Mouse (Mus musculus) T-helper 1 cell (primary cell): ENCODE measurements around the gene Prdm16.

Experiments used
- in situ Hi-C: fragments of 300-600 bp; cut with MboI, MseI; formaldehyde crosslinking; loops from one replicate; pipeline ENCODE4 v1.15.1; 2025; ENCODE audit warnings: high pct_unique_total_duplicates

Prdm16 gene

DNA sequence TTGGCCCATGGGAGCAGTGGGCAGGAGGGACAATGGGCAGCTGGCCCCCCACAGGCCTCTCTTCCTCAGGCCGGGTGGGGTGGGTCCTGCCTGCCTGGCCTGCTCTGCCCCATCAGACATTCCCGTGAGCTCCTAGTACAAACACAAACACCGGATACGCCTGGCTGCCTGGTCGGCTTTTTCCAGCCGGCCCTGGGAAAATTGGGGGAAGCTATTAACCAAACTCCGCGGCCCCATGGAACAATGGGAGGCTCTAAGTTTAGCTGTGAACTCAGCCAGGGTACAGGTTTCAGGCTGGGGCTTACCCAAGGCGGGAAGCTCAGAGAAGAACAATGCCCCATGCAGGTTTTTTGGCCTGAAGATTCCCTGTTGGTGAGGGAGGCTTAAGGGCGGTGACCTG, 300.0 kb downstream of the Prdm16 start:
- in situ Hi-C loops, result no loop called here

DNA sequence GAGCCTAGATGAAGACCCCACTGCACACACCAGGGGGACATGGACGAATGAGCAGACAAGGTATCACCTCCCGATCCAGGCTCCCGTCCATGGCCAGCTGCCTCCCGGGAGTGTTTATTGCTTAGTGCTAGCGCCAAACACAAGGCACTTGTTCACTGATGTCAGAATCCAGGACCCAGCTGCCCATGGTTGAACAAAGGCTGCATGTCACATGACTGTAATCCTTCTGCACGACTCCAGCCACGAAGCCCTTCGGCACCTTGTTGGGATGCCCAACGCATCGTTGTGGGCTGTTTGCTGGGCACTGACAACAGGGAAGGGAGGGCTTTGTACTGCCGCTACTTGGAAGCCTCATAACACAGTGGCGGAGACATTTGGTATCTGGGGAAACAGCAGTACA, 300.9 kb downstream of the Prdm16 start, which contains the start of gene B230104I21Rik:
TSS of gene B230104I21Rik (plus strand) at position 367 of the 400 bp plus-strand sequence.
- in situ Hi-C loops, result no loop called here

DNA sequence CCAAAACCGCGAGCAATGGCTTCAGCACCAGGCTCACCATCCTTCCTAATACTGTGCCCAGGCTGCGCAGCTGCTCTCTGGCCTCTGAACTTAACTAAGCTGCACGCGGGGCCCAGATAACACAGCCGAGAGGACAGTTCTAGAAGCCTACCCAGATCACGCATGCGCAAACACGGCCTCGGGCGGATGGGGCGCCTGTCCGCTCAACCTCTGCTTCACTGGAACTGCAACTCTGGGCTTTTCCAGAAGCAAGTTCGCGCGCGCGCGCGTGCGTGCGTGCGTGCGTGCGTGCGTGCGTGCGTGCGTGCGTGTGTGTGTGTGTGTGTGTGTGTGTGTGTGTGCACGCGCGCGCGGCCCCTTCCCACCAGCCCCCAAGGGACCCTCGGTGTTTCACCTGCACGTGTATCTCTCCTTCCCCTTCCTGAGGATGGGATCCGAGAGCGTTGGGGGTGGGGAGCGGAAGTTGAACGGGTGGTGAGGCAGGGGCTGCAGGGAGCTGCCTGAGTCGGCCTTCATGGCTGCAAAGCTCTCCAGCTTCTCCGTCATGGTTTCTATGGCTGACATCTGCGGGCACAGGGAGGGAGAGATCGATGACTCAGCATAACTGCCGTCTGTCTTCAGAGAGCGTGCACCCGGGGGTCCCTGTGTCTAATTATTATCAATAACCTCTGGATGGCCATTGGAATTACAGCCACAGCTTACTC, 301.8 kb downstream of the Prdm16 start:
- in situ Hi-C loops, result no loop called here

DNA sequence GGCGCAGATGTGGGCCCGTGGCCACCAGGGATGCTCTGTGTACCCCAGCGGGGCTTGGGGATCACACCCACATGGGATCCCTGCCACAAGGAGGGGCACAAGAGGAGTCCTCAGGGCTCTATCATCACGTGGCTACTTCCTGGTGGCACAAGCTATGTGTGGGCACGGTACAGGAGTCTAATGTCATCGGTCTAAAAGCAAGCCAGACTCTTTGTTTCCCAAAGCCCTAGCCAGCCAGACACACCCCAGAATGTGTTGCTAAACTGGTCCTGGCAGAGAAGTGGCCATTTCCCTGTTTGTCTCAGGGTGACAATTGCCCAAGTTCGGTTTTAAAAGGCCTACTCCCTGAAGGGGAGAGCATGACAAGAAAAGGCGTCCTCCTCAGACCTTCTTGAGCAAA, 303.4 kb downstream of the Prdm16 start:
- in situ Hi-C loops, result no loop called here

DNA sequence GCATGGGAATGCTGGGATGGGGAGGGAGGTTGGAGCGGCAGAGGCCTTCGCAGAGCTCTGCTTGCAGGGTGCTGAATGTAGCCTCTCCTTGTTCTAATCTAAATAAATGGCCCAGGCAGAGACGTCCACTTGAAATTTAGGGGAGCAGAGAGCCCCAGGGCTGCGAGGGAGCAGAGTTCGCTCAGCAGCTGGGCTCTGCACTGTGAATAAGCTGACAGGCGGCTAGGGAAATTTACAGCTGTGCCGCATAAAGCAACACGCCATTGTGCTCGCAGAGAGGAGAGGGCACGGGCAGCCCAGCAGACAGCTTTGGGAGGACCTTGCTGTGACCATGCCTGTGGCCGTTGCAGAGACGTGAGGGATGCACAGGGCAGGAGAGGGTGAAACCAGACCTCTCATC, 305.4 kb downstream of the Prdm16 start:
- in situ Hi-C loops, result no loop called here

DNA sequence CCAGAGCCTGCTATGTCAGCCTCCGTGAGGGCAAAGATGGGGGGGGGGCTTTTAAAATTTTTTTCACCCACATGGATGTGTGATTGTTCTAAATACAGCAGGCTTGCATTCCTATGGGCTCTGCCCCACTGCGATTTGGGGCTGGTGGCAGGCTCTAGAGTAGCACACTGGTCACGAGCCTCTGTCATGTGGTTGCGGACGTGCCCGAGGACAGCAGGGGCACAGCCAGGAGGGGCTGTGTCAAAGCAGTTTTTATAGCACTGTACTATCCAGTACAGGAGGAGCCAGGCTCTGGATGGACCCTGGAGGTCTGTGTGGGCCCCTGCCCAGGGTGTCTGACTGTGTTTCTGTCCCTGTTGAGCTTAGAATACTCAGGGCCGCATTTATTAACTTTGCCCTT, 306.7 kb downstream of the Prdm16 start:
- in situ Hi-C loops, result no loop called here

DNA sequence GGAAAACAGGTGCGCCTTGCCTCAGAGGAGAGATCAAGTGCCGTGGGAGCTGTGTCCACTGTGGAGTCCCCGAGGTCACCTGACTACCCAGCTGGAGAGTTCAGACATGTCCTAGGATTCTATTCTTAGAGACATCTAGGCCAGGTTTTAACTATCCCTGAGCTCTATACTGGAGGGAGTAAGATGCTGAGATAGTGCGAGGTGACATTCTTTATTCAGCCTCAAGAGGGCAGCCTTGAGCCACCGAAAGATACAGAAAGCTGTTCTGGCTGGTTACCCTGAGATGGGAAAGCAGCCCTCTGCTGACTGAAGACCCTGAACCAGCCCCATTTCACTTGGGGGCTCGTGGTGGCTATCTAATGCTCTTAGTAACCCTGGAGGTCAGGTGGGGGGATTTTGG, 307.8 kb downstream of the Prdm16 start:
- in situ Hi-C loops, result no loop called here

DNA sequence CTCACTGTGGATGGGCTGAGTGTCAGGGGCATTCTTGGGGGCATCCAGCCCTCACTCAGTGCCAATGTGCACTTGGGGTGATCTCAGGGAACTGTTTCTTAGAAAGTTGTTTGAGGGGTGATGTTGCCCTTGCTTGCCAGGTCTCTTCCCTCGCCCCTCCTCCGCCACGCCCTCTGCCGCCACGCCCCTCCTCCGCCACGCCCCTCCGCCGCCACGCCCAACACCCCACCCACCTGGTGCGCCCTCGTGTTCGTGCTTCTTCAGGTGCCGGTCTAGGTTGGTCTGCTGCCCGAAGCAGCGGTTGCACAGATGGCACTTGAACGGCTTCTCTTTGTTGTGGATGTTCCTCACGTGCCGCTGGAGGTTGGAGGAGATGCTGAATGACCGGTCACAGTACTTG, 308.2 kb downstream of the Prdm16 start:
- in situ Hi-C loops, result no loop called here

DNA sequence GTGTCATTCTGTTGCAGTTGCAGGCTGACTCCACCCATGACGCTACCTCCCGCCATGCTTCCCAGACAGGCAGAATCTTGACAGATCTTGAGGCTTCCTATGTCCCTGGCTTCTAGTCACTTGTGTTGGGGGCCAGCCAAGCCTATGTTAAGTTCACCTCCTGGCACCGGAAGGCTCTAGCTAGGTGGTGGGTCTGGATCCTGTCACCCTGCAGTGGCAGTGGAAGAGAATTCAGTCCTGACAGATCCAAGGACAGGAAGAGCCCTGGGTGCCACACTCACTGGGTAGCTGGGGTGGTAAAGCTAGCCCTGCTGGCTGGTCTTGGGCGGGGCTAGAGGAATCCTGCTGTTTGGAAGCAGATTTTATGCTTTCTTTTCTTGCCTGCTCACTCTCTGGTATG, 311.3 kb downstream of the Prdm16 start:
- in situ Hi-C loops, result no loop called here

DNA sequence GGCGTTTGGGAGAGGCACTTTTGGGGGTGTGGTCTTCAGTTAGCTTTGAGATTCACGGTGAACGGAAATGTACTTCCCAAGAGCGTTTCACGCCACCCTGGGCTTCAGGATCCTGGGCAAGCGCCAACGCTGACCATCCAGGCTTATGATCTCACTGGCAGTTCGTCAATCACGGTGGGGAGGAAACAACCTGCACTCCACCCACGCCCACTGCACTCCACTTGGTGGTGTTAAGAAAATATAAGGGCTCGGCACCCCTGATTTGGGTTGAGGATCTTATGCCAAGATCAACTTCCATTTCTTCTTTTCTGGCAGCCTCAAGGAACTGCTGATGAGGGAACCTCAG, 323.1 kb downstream of the Prdm16 start:
- in situ Hi-C loops, result no loop called here

DNA sequence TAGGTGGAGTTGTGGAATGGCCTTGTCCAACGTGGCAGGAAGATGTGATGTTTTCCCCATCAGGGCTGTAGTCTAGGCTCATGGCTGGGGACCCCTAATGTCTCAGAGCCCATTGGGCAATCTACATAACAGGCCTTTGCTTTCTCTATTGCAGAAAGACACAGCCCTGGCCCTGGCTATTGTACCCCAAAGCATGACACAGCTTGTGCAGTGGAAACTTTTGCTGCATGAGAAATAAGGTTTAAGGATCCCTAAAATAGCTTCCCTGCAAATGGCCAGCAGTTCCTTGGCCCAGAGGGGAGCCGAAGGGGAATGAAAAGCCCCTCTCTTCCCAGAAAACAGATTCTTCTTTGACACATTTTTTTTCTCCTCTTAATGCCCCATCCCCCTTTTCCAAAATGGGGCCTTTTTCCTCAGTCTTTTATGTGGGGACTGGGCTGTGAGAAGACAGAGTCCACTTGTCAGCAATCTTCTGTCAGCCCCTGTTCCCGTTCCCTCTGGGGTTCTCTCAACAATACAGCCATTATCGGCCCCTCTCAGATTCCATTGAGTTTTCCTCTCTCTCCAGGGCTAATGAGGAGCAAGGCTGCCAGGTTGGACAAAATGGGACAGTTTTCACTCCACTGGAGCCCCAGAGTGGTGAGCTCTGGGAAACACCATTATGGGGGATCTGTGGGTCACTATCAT, 323.6 kb downstream of the Prdm16 start:
- in situ Hi-C loops, result no loop called here

DNA sequence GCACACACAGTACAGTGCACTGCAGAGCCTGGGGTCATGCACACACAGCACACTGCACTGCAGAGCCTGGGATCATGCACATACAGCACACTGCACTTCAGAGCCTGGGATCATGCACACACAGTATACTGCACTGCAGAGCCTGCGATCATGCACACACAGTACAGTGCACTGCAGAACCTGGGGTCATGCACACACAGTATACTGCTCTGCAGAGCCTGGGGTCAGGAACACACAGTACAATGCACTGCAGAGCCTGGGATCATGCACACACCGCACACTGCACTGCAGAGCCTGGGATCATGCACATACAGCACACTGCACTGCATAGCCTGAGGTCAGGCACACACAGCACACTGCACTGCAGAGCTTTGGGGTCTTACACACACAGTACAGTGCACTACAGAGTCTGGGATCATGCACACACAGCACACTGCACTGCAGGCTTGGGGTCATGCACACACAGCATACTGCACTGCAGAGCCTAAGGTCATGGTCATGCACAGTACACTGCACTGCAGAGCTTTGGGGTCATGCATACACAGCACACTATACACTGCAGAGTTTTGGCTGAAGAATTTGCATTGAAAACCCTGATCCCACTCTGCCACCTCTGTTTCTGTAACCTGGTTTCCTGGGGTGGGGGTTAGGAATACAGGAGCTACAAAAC, 324.4 kb downstream of the Prdm16 start:
- in situ Hi-C loops, result no loop called here

DNA sequence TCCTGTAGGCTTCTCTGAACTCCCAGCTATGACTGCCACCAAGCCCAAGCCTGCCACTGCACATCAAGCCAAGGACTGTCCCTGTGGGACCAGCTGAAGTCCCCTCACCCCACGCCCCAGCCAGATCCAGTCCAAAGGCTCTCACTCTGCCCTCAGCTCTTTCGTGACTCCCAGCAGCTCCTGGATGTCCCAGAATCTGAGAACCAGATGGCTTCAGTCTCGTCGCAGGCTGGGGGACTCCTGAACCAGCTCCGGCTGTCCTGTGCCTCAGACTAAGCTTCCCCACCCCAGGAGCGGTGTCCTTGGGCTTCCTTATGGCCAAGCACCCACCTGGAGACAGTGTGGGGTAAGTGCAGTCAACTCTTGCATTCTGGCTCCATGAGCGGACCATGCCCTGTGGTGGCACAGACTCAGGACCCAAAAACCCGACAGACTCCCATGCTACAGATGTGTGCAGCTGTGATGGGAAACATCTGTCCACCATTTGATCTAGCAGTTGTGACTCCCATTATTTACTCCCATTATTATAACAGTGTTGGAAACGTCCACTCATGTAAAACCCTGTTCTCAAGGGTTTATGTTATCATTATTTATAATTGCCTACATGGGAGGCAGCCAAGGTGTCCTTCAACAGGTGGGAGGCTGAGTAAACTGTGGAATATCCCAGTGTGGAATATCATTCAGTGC, 326.0 kb downstream of the Prdm16 start:
- in situ Hi-C loops, result no loop called here

DNA sequence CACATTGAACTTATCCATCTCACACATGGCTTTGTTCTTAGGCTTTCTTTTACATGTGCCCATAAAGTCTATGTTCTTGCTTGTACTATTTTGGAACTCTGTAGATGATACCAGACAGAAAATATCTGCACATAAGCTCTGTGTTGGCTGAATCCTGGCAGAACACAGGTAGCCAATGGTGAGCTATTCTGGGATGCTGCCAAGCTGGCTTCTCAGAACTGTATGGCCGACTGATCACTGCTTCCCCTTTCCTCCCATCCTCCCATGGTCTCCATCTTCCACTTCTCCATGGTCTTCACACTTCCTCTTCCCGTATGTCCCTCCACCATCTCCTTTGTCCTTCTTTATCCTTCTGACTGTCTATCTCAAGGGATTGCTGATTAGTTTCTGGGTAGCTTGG, 327.5 kb downstream of the Prdm16 start:
- in situ Hi-C loops, result no loop called here

DNA sequence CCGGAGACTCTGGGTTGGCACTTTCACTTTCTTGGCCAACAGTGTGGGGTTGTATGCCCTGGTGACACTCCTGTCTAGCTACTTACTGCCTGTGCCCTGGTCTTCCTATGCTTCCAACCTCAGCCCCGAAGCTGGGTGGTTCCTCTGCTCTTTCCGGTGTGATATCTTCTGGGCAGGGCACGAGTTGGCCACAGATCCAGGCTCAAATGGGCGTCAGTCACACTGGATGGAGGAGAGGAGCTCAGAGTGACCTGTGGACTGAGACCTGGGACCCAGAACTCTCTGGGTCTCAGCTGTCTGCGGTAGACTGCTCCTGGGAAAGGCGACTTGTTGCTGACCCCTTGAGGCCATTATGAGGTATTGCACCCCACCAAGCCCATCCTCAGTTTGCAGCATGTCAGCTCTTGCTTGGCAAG, 335.2 kb downstream of the Prdm16 start, which contains the start of gene Arhgef16:
TSS of gene Arhgef16 (minus strand) at position 211 of the 416 bp plus-strand sequence.
- in situ Hi-C loops, result no loop called here

DNA sequence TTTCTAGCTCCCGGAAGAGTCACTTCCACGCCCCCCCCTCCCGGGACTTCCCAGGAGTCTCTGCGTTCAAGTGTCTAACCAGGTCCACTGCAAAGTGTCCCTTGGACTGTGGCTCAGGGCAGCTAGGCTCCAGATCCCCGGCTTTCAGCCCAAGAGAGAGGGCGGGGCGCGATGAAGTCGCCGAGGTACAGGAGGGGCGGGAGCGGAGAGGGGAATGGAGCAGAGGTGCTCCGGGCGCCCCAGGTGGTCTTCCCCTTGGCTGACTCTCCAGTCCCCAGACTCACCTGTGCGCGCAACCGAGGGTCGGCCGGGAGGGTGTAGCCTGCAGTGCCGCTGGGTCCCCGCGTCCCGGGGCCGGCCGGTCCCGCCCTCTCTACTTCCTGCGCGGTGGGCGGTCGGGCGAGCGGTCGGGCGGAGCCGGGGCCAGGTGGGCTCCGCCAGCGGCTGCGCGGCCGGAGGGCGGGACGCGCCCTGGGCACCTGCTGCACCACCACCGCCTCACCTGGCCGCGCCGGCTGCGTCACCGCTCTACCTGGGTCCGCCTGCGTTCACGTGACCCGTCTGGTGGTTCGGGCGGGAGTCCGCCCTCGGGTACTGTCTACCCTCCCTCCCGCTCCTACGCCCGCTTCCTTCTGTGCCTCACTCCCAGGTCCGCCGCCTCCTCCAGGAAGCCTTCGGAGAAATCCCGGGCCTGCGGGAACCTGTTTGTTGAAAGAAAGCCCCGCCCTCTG, 337.0 kb downstream of the Prdm16 start:
- in situ Hi-C loops, result no loop called here

DNA sequence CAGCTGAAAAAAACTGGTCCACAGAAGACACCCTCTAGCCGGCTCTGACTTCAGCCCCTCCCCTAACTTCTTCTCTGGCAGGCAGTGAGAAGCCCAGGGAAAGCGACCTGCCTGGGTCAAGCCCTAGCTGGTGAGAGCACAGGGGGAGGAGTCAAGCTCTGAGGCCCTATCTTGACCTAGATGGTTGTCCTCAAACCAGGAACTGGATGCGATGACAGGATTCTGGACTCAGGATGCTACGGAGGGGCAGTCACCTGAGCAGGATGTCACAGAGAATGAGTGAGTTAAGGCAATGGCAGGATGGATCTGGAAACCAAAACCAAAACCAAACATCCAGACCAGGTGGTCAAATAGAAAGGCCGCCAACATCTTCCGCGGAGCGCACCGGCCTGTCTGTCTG, 338.9 kb downstream of the Prdm16 start:
- in situ Hi-C loops, result no loop called here

DNA sequence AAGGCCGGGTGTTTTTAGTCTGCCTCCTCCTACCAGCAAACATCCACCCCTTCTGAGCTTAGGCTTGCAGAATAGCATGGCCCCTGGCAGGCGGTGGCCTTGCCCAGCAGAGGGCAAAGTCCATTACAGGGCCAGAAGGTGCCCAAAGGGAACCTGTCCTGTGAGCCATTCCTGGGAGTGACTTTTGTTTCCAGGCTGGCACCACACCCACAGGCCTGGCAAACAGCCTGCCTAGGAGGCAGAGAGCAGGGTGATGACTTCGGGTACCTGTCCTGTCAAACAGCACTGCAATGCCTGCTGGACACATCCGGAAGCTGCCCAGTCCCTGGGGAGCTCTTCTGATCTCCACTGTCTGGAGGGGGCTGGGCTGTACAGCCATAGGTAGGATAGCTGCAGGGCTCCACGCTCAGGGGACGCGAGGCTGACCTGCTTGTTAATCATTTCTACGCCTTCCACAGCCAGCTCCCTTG, 342.4 kb downstream of the Prdm16 start:
- in situ Hi-C loops, result no loop called here

DNA sequence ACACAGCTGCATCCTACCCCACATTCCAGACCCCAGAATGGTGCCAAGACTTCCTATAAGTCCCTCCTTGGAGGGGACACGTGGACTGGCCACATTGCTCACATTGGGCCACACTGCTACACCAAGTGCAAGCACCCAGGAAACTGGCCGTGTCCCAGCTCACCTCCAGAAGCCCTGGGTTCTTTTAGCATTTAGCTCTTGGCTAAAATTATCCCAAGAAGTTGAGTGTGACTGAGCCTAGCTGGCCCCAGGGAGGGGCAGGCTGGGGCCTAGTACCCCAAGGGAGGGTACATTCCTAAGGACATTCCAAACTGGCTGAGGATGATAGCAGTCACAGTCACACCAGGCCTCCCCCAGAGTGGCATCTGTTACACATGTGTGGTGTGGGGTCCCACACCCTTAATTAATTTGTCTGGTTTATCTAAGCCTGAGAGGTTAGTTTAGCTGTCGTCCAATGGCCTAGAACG, 342.9 kb downstream of the Prdm16 start:
- in situ Hi-C loops, result no loop called here

DNA sequence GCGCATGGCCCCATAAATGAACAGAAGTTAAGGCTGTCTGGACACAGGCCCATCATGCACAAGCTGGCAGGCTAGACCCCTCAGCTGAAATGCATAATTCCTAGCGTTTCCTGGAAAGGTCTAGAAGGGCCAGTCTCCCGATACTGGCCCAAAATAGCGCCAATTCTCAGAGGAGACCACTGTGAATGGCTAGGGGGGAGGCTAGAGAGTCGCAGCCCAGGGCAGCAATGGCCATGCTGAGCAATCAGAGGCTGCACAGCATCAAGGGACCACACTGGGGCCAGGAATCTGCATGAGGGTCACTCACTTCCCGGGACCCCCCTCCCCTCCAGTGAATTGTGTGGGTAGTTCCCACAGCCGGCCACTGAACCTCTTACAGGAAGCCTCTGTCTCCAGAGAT, 353.0 kb downstream of the Prdm16 start:
- in situ Hi-C loops, result no loop called here

DNA sequence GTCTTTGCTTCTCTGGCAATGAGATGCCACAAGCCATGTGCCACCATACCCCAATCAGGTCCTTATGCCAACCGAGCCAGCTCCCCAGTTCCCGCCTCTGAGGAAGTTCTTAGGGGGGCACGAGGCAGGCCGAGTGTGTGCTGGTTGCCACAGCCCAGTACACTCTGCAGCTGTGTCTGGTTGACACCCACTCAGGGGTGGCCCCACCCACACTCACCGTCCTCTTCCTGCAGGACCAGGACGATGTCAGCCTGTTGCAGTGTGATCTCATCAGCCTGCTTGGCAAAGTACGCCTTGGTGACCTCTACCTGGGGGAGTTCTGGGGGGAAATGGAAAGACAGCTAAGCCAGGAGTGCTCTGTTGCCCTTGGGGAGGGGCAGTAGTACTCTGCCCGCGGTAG, 357.2 kb downstream of the Prdm16 start:
- in situ Hi-C loops, result no loop called here
